Mouse (Mus musculus): ENCODE data around the gene Stn1.
A peak's percentile ranks its signal among the peaks of the same experiment; 100 is the strongest.

DNA sequence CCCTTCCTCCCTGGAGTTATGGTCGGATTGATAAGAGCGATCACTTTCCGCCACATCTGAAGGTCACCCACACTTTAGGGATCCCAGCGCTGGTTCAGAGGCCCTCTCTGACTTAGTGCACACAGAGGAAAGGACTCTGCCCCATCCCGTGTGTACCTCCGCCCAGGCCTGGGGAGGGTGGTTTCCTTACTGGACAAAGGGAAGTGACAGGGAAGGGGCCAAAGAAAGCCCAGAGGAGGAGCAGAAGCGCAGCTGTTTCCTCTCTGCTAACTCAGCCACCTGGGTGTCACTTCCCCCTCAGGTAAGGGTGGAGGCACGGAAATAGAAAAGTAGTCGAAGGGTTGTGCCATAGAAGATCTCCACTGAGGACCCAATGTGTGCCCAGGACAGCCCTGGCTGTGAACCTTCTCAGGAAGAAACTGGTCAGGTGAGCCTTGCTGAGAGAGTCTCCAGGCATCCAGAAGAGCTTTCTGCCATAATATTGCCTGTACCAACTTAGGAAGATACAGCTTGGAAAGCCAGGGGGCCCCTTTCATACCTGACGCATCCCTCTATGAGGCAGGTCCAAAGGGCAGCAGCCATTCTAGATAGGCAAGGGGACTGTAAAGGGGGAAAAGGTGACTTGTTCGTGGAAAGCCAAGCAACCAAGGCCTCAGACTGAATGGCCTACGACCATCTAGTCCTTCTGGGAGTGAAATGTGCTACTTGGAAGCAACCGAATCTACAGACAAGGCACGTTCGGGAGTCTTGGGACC is 82.1 kb downstream of the Stn1 start:
- TF ChIP-seq POLR2A (IDR thresholded peaks at IDR 0.05; ENCODE audit: insufficient read depth, low read depth, low read length) (no peak), CTCF (IDR thresholded peaks at IDR 0.05) (no peak), EP300 (IDR thresholded peaks at IDR 0.05; ENCODE audit: insufficient read depth, low read depth, low read length) (peak; percentile 82; the same call in 1 of the 2 replicates)

Measured in heart, adult 2 months (tissue).